Mouse (Mus musculus) heart, postnatal 0 days (tissue): Measurements from ENCODE around the gene Rpl3.

Source experiments
- CTCF ChIP-seq: IDR thresholded peaks from 2 replicates; pipeline ENCODE4 v1.5.1; 2016; ENCODE audit warnings: antibody characterized with exemption, control low read depth, low read depth
- EP300 ChIP-seq: IDR thresholded peaks from 2 replicates; pipeline ENCODE4 v1.6.1; 2016; ENCODE audit warnings: antibody characterized with exemption, low read depth

GRCm38 (mm10) chr15:80096946-80097881, 5.5 kb upstream of the Rpl3 start:
- TF ChIP-seq EP300, result no peak
- no peak for TF ChIP-seq CTCF
